Mouse (Mus musculus): ENCODE data around the gene Homer1. TPM values are rescaled to one million over a fixed set of nuclear protein-coding genes. Genes with fewer than 3 reads are reported as not detected.

Homer1 gene
- polyA plus RNA-seq (2021): 15.1 TPM

DNA sequence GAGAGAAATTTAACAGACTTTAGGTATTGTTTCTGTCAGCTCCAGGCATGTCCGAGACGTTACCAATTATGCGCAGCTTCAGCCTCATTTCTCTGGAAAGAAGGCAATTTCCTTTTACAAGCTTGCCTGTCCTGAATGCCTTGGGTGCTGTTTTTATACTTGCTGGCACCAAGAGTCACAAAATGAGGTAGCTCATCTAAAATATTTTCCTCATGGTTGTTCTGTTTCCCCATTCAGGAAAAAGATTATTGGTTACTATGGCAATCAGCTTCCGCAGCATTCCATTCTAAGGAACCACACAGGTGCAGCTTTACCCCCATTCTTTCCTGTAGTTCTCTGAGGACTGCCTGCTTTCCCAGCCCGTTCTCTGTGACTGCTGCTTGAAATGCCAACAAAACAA, at the start of gene Homer1:
Homer1 (plus strand) TSS at position 320 of the 400 bp plus-strand sequence.
- DNase-seq (ENCODE audit: low read depth, low spot score): no peak
- no peak for TF ChIP-seq CTCF (IDR thresholded peaks at IDR 0.05)
- in situ Hi-C loops (cut with MboI; ENCODE audit: low pct_unique_long_range_greater_than_20kb): no loop called here
- no peak for ATAC-seq
- H3K27me3 ChIP-seq: peaks cover 4% of the 10 kb centered on the region
- ChIA-PET CTCF (no interaction called here), POLR2A (no interaction called here)

DNA sequence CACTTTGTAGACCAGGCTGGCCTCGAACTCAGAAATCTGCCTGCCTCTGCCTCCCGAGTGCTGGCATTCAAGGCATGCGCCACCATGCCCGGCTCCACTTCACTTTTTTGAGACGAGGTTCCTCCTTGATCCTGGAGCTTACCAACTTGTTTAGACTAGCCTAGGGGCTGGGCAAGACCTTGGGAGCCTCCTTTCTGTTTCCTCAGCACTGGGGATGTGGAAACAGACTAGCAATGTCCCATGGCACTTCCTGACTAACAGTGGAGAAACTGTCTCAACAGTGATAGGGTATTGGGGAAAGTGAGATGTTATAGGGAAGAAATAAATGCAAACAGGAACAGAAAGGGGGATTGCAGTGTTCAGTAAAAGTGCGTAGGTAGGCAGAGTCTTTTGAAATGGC, 47.7 kb upstream of the Homer1 start:
- in situ Hi-C loops (cut with MboI; ENCODE audit: low pct_unique_long_range_greater_than_20kb): no loop called here
- POLR2A ChIA-PET: no interaction called here
- CTCF ChIA-PET: no interaction called here
- peaks cover 11% of the 10 kb centered on the region for H3K27me3 ChIP-seq
- no peak for DNase-seq (ENCODE audit: low read depth, low spot score)
- no peak for ATAC-seq
- TF ChIP-seq CTCF (IDR thresholded peaks at IDR 0.05): no peak

GRCm38 (mm10) chr13:93252175-93252574, 47.3 kb upstream of the Homer1 start:
- H3K27me3 ChIP-seq: peaks cover 8% of the 10 kb centered on the region
- in situ Hi-C loops (cut with MboI; ENCODE audit: low pct_unique_long_range_greater_than_20kb): no loop called here
- ChIA-PET CTCF (no interaction called here), POLR2A (no interaction called here)
- DNase-seq (ENCODE audit: low read depth, low spot score) (no peak), ATAC-seq (no peak)
- no peak for TF ChIP-seq CTCF (IDR thresholded peaks at IDR 0.05)

DNA sequence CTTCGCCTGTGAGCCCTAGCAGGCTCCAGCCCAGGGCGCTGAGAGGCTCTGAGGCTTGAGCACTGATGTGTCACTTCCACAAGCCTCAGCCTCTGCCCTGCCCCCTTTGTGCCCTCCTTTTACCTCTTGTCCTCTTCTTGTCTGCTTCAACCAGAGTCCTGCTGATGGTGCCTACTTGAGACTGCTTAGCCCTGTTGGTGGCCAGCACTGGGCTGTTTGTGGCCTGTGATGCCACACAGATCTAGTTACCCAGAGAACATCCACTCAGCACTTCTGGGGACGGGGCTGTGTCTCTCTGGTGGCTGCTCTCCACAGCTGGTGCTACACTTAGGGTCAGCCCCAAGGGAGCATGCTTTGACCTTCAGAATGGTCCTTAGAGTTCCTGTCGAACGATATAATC, 46.5 kb upstream of the Homer1 start:
- no peak for TF ChIP-seq CTCF (IDR thresholded peaks at IDR 0.05)
- ATAC-seq (no peak), DNase-seq (ENCODE audit: low read depth, low spot score) (no peak)
- in situ Hi-C loops (cut with MboI; ENCODE audit: low pct_unique_long_range_greater_than_20kb): no loop called here
- ChIA-PET CTCF (no interaction called here), POLR2A (no interaction called here)
- peaks cover 4% of the 10 kb centered on the region for H3K27me3 ChIP-seq

DNA sequence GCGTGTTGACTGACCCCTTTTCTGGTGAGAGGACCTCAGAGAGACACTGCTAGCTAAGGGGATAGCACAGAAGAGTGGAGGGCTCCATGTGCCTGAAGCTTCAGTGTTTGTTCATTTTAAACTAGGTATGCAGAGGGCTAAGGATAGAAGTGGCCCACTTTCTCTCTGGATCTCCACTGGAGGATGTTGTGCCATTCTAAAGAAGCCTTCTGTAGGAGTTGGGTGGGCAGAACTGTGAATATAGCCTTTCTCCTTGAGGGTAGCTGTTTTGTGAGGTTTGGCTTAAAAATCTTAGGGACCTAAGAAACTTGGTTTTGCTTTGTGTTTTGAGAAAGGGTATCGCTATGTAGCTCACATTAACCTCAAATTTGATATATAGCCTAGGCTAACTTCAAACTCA, 32.3 kb upstream of the Homer1 start:
- H3K27me3 ChIP-seq: peaks cover 37% of the 10 kb centered on the region
- no peak for DNase-seq (ENCODE audit: low read depth, low spot score)
- ATAC-seq: no peak
- POLR2A ChIA-PET: no interaction called here
- TF ChIP-seq CTCF (IDR thresholded peaks at IDR 0.05): no peak
- in situ Hi-C loops (cut with MboI; ENCODE audit: low pct_unique_long_range_greater_than_20kb): no loop called here
- CTCF ChIA-PET: no interaction called here

DNA sequence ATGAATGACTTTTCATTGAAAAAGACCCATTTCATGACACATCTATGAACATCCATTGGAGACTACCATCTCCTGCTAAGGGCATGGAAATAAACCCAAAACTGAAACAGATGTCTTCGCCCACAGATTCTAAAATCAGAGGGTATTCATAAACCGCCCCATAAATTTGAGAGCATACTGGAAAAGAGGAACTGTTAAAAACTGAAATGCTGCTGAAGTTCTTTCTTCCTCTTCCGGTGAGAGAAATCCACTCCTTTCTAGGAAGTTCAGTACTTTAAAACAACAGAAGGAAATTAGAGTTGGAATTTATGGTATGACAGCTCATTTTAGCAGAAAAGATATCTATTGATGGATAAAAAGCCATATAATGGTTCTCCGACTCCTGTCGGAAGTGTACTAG, 1.1 kb downstream of the Homer1 start:
- no peak for ATAC-seq
- ChIA-PET CTCF (interaction anchor here (1.2 kb wide), 1 partner anchor 14 kb away, joined by 3 read pairs; no protein-coding TSS in a partner anchor), POLR2A (no interaction called here)
- H3K27me3 ChIP-seq: peaks cover 4% of the 10 kb centered on the region
- in situ Hi-C loops (cut with MboI; ENCODE audit: low pct_unique_long_range_greater_than_20kb): no loop called here
- no peak for TF ChIP-seq CTCF (IDR thresholded peaks at IDR 0.05)
- DNase-seq (ENCODE audit: low read depth, low spot score): no peak

DNA sequence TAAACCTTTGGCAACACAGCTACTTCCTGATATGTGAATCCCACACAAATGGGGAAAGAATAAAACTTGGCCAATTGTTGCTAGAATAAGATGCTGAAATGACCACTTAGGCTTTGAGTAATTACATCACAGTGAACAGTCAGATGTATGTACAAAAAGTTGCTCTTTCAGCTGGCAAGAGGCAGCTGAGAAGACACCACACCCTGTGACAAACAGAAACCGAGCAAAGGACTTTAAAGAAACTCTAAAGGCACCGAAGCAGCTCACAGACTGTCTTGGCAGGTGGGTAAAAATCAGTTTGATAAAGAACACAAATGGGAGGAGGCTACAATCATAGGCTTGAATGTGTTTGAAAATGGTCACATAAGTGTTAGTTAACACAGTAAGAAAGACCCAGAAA, 1.6 kb downstream of the Homer1 start:
- in situ Hi-C loops (cut with MboI; ENCODE audit: low pct_unique_long_range_greater_than_20kb): no loop called here
- DNase-seq (ENCODE audit: low read depth, low spot score): no peak
- no peak for TF ChIP-seq CTCF (IDR thresholded peaks at IDR 0.05)
- H3K27me3 ChIP-seq: peaks cover 4% of the 10 kb centered on the region
- ChIA-PET POLR2A (no interaction called here), CTCF (interaction anchor here (1.2 kb wide), 1 partner anchor 13 kb away, joined by 3 read pairs; no protein-coding TSS in a partner anchor)
- no peak for ATAC-seq

DNA sequence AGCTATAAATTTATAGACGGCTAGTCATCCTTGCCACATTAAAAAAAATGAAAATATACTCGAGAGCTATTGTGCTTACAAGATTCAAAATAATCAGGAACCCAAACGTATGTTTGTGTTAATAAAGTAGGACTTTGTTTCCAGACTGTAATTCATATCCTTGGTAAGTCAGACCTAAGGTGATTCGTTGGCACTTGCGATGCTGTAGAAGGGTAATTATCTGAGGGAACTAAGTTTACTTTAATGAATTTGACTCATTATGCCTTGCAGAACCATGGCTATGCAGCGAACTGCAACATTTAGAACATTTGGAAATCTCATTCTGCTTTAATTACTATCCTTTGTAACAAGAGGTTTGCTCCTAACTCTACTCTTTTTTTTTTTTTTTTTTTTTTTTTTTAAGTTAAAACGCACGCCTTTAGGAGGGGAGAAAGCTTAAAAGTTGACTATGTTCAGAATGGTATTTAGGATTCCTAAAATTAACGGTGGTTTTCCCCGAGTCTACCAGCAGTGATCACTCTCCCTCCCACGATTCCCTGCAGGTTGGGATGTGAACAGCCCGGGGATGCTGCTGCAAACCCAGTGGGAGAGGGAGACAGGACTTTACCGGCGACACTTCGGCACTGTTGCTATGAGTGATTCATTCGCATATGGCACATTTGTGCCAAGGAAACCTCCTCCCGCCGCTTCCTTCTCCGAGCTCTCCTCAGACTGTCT, 3.6 kb downstream of the Homer1 start:
- in situ Hi-C loops (cut with MboI; ENCODE audit: low pct_unique_long_range_greater_than_20kb): no loop called here
- DNase-seq (ENCODE audit: low read depth, low spot score) (no peak), ATAC-seq (peak; percentile 75)
- POLR2A ChIA-PET: no interaction called here
- CTCF ChIA-PET: interaction anchor here (1.2 to 1.5 kb wide), 2 partner anchors 21 to 74 kb away, joined by 3 to 4 read pairs; no protein-coding TSS in a partner anchor
- H3K27me3 ChIP-seq: peaks cover 4% of the 10 kb centered on the region
- TF ChIP-seq CTCF (IDR thresholded peaks at IDR 0.05): no peak

- DNase-seq (ENCODE audit: low read depth, low spot score) (peak; percentile 83), ATAC-seq (peak; percentile 90)
- in situ Hi-C loops (cut with MboI; ENCODE audit: low pct_unique_long_range_greater_than_20kb): no loop called here
- peak; percentile 92 for TF ChIP-seq CTCF (IDR thresholded peaks at IDR 0.05)
- peaks cover 4% of the 10 kb centered on the region for H3K27me3 ChIP-seq
- POLR2A ChIA-PET: no interaction called here
- CTCF ChIA-PET: interaction anchor here (1.2 to 1.5 kb wide), 2 partner anchors 20 to 74 kb away, joined by 3 to 4 read pairs; no protein-coding TSS in a partner anchor
Observed at GRCm38 (mm10) chr13:93303563-93304250, 4.3 kb downstream of the Homer1 start.

GRCm38 (mm10) chr13:93304251-93305001, 5.0 kb downstream of the Homer1 start:
- CTCF ChIA-PET: interaction anchor here (1.6 kb wide), 1 partner anchor 10 kb away, joined by 6 read pairs; no protein-coding TSS in a partner anchor
- in situ Hi-C loops (cut with MboI; ENCODE audit: low pct_unique_long_range_greater_than_20kb): loop anchor here (5.0 kb wide), 1 partner anchor 193 kb away; the partner anchor contains the start of gene Jmy
- ATAC-seq (peak; percentile 51), DNase-seq (ENCODE audit: low read depth, low spot score) (no peak)
- POLR2A ChIA-PET: no interaction called here
- peaks cover 4% of the 10 kb centered on the region for H3K27me3 ChIP-seq
- TF ChIP-seq CTCF (IDR thresholded peaks at IDR 0.05): no peak

Data from Patski (cell line).